Mouse (Mus musculus) lung, postnatal 25 days (tissue): ENCODE results near the gene Clk4.
A peak's percentile ranks its signal among the peaks of the same experiment; 100 is the strongest.

Source experiments
- DNase-seq: peaks from one replicate; pipeline ENCODE4 v3.0.0; 2022; ENCODE audit warnings: low spot score

The Clk4 gene

DNA sequence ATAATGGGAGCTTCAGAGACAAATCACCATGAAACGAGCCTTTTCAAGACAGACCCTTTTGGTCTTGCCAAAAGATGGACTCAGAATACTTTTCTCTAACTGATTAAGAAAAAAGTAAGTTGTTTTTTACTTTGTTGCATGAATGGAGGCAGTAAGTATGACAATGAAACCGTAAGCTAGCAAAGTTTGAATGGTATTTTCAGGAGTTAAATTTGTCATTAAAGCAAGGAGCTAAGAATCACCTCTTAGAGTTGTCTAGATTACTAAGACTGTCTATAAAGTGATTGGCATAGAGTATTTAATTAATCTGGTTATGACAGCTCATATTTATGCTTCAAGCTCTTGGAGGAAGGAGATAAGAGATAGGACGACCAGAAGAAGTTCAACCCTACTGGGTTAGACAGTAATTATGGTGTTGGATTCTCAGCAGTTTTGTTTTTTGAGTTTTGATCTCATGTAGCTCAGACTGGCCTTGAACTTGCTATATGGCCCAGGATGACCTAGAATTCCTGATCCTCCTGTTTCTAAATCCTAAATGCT, at the start of gene Clk4:
Gene Clk4, plus strand, starts transcription at position 51 of the 540 bp plus-strand sequence.
- no peak for DNase-seq

DNA sequence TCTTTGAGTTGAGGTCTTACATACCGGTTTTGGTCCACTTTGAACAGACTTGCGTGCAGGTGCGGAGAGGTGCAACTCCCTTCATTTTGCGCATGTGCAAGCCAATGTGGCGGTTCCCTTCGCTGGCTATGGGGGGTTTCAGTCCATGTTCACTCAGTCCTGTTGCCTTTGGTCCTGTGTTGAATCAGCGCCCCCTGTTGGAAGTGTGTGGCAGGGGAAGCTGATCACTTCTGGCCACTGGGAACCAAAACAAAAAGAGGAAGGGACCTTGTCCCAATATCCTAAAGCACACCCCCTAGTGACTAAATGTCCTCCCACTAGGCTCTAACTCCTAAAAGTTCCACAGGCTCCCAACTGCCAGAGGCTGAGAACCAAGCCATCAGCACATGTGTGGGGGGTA, 47.5 kb upstream of the Clk4 start:
- no peak for DNase-seq

DNA sequence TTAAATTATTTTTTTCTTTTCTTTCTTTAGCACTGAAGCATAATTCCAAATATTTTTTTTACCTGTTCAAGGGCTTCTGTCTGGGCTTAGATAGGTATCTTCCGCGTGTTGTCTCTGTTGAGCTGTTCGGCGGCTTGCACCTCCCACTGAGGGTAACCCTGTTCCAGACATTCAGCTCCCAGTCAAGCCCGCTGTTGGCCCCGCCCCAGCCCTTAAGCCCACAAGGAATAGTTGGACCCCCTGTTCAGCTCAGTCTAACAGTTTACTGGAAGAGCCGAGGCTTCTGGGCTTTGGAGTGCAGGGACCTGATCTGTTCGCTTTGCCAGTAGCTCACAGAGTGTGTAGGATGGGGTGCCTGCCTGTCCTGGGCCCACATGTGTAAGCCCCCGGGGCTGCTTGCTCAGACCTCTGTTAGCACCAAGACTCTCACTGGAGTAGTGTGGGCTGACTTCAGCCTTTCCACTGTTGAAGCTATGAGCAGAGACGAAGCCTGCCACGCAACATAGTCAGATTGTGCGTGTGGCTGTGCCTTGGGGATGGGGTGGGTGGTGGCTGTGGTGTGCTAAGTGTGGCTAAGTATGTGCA, 42.0 kb upstream of the Clk4 start:
- no peak for DNase-seq

DNA sequence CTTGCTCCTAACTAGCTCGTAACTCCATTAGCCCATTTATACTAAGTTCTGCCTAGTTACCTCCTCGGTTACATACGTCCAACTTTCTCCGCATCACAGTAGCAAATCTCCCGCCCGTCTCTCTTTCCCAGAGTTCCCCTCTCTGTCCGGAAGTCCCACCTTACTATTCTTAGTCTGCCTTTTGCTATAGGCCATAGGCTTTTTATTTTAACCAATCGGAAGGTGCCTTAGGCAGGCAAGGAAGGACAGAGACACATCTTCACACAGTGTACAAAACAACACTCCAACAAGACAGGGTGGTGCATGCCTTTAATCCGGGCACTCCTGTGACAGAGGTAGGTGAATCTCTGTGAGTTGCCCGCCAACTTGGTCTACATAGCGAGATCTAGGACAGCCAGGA, 41.2 kb upstream of the Clk4 start, which contains the start of gene Gm12569:
Gene Gm12569, plus strand, starts transcription at position 166 of the 400 bp plus-strand sequence.
- no peak for DNase-seq

DNA sequence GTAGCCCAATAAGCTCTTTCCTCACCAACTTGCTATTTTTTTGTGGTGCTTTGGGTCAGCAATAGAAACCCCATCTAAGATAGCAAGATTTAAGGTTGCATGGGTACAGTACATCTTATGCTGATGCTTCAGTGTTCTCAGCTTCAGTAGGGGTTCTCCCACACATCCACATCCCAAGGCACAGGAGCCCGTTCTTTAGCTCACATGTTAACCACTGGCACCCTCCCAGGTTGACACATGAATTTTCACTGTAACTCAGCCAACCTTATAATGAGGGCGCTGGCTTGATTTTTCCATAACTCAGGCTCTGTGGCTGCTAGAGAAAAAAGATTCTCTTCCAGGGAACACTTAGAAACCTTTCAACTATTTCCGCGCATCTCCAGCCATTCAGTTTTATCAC, 34.4 kb upstream of the Clk4 start:
- DNase-seq = no peak

DNA sequence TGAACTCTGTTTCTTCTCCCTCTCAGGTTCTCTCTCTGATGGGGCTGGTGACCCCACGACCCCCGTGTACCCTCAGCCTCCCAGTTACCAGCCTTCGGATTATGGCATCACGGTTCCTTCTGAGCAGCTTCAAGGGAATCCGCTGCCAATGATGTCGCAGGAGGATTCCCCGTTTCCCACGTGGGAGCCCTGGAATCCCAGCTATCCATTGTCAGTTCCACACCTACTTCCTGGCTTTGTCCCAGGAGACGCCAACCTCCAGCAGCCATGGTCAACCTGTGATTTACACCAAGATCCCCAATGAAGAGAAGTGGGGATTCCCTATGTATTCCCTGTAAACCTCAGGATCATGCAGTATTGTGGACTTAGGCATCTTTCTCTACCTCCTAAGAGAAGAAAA, 26.9 kb upstream of the Clk4 start:
- DNase-seq = no peak

DNA sequence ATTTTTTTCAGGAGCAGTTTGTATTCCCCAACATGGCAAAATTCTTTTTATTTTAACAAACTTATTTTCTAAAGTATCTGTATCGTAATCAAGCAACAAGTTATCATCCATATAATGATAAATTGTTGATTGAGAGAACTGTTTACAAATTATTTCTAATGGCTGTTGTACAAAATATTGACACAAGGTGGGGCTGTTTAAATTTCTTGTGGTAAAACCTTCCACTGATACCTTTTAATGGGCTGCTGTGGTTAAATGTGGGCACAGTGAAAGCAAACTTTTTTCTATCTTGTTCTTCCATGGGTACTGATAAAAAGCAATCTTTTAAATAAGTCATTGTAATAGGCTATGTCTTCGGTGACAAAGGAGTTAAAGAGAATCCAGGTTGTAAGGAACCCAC, 18.6 kb upstream of the Clk4 start:
- DNase-seq = no peak

DNA sequence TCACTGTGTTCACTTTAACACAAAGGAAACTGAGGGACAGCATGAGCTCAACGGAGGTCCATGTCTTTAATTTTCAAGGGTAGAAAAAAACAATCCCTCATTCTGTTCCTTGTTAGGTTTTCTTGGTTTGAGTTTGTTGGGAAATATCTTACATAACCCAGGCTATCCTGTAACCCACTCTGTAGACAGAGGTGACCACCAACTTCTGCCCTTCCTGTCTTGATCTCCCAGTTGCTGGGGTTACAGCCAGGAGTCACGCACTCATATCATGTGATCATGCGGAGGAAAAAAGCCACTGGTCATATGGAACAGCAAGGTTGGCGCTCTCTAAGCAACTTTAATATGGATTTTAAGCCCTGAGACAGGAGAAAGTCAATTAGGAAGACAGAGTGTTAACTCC, 4.5 kb upstream of the Clk4 start:
- no peak for DNase-seq

DNA sequence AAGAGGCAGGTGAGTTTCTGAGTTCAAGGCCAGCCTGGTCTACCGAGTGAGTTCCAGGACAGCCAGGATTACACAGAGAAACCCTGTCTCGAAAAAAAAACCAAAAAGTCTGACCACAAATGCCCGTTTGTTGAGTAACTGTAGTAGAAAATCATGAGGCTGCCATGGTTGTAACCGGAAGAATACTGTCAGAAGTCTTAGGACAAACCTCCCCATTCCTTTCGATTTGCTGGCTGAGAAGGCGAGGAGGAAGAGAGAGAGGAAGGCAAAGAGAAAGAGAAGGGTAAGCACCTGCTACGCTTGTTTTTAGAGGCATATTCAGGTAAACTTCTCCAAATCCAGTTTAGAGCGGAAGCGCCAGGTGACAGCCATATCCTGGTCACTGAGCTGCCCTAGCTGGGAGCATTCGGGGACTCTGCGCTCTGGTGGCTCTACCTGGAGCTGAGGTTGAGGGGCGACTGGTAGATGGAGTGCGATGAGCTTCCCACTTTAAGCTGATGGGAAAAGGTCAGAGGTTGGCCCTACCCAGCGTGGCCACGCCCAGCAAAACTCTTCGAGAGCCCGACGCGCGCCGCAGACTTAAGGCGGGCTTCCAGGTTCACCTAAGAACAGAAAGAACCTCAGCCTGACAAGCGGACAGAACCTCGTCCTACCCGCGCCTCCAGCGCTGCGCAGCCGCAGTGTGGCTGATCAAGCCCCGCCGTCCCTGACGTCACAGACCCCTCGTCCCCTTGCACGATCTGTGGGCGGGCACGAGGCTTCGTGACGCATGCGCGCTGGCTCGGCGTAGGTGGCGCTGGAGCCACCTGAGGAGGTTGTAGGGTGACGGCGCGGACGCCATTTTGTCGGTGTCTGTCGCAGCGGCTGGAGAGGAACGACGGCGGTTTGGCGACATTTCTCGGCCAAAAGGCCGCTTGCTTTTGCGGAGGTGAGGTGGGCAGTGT, 1.1 kb downstream of the Clk4 start, which contains the start of gene BC049762:
Gene BC049762, minus strand, starts transcription at position 705 of the 944 bp plus-strand sequence.
- peak; percentile 99 for DNase-seq

DNA sequence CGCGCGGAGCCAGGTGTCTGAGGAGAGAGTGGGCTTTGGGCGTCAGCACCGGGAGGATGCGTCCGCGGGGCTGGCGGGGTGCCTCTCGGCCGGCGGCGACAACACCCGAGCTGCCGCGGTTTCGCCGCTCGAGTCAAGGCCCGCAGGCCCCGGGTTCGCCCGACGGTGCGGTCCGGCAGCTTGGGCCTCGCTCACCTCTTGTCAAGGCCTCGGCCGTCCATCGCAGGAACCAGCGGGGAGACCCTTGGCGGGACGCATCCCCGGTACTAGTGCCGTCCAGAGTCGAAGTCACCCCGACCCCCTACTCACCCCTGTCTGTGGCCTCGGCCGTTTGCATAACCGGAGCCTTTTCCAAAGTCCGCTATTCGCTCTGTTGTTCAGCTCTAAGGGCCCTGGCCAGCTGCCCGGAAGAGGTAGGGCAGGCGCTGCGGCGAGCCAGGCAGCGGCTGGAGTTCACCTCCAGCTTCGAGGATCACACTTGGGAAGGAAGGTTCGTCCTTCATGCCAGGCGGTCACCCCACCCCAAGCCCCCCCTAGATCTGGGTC, 1.8 kb downstream of the Clk4 start:
- peak; percentile 48 for DNase-seq

DNA sequence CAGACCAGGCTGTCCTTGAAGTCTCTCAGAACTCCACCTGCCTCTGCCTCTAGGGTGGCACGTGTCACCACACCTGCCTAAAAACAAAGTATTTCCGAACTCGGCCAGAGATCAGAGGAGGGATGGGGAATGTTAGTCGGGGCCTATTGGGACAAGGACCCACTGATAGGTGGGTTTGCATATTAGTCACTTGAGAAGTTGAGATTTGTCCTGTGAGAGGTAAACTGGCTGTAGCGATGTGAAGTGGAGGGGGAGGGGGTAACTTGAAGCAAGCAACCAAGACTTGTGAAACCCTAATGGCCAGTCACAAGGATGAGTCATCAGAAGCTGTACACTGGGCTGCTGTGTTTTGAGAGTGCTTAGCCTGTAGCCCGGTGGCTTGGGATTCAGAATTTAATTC, 2.8 kb downstream of the Clk4 start:
- peak; percentile 81 for DNase-seq

DNA sequence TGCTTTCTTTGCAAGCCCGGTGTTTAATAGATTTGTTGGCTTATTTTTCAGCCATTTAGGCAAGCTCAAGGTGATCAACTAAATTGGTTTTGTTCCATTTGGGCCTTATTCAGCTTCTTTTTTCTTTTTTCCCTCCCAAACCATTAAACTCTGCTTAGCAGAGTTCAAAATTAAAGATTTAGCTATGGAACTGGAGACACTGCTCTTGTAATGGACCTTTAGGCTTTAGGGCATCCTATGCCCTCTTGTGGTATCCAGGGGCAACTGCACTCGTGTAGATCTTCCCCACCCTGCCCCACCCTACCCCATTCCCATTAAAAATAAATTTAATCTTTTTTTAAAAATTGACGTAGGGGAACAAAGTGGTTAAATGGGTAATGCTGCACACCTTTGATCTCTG, 3.8 kb downstream of the Clk4 start:
- DNase-seq = peak; percentile 33

DNA sequence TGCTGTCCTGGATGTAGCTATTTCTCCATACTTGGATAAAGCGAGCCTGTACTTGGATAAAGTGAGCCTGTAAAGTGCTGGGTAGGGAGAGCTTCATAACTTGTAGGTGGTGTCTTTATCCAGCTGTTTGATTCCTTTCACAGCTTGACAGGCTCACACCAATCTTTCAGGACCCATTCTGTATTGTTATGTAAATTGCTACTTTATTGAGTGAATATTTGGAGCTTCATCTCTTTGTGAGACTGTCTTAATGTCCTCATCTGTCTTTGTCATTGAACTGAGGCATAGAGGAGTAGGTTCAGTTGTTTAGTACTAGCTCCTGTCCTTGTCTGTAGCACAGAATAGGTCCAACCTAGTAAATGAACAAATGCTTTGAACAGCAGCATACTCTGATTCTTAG, 12.9 kb downstream of the Clk4 start:
- no peak for DNase-seq

DNA sequence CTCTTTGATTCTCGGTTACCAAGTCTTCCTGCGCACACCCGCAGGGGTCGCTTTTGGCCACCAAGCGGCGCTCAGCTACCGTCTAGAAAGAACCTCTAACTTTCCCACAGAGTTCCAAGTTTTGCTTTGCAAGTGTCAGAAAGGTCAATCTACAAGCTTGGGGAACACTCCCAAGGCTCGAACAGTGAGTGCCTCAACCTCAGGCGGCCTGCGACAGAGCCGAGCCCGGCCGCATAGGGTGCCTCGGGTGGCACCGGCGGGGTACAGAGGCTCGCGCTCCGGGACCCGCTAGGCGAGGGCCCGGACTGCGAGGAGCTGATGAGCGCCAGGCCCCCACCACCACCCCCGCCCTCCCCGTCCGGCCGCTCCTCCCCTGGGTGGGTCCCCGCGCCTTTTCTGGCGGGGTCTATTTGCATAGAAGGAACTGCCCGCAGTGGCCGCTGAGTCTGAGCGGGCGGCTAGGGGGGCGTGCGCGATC, 28.1 kb downstream of the Clk4 start, which contains the start of gene Col23a1:
Gene Col23a1, plus strand, starts transcription at position 357 of the 478 bp plus-strand sequence.
- peak; percentile 76 for DNase-seq

DNA sequence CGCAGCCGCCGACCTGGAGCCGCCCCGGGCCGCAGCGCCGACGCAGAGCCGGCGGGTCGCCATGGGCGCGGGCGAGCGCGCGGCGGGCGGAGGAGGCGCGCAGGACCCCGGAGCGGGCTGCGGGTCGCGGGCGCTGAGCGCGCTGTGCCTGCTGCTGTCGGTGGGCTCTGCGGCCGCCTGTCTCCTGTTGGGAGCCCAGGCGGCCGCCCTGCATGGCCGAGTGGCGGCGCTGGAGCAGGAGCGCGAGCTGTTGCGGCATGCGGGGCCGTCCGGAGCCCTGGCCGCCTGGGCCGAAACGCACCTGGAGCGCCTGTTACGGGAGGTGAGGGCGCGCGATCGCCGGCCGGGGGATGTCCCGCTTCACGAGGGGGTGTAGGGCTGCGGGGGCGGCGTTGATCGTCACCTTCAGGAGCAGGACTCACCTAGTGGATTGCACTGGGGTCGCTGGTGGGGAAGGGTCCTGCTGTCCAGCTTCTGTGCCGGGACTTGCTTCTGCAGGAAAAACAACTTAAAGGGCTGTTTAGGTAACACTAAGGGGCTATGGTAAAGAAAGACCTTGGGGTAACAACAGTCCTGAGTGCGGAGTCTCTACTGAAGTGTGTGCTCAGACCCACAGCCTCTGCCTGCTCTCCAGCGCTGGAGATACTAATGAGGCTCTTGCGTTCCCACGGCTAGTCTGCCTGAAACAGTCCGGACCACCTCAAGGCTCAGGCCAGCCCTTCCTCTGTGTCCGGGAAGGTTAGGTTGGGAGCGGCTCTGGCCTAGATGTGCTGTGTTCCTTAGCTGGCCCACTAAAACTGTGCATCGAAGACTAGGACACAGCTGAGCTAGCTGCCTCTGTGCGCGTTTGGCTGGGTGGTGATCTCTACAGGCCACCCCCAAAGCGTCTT, 28.8 kb downstream of the Clk4 start:
- DNase-seq = peak; percentile 23

DNA sequence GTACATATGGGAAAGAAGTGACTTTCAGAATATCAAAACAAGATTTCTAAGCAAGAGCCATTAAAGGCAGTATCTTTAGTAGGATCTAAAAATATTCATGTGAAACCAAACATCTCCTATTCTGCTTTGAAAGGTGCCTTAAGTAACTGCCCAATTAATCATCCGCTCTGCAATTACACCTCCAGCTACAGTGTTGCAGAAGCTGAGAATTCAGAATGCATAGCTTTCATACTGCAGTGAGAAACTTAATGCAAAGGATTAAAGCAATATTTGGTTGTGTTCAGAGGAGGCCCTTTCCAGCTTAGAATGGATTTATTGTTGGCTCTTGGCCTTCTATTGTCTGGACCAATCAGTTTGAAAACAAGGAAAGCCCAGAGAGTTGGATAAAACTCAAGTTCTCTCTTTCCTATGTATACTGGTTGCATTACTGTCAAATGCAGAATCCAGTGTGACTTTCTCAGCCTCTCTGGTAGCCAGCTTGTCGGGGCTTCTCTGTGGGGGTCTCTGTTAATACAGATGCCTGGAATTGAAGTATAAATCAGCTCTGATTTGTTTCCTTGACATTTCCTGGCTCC, 32.5 kb downstream of the Clk4 start:
- DNase-seq = no peak

DNA sequence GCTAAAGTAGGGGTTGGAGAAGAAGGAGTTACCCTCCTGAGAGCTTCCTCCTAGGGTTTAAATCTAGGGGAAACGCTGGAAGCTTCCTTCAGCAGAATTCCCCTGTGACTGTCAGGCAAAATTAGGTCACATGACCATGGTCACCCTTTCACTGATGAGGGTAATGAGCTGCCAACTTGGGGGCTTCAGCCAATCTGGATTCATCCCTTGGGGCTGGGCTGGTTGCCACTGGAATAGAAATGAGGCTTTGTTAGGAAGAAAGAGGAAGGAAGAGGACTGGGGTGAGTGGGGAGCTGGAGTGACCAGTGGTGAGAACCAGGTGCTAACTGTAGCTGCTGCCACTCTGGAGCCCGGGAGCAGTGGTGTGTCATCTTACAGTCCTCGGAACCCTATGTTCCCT, 34.2 kb downstream of the Clk4 start:
- no peak for DNase-seq

DNA sequence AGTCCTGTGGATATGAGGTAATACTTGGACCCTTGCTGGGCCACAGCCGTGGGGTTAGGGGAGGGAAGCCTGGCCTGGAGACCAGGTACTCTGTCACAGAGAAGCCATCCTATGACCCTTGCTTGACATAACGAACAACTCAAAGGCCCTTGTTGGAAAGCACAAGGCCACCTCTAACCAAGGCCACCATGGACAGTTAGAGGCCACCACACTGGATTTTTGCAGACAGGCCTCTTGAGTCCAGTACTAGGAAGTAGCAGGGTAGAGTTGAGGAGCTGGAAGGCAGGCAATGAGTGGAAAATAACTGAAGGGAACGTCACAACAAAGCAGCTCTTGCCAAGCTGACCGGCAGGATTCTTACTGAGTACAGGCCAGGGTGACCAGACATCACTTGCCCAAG, 37.2 kb downstream of the Clk4 start:
- DNase-seq = no peak

DNA sequence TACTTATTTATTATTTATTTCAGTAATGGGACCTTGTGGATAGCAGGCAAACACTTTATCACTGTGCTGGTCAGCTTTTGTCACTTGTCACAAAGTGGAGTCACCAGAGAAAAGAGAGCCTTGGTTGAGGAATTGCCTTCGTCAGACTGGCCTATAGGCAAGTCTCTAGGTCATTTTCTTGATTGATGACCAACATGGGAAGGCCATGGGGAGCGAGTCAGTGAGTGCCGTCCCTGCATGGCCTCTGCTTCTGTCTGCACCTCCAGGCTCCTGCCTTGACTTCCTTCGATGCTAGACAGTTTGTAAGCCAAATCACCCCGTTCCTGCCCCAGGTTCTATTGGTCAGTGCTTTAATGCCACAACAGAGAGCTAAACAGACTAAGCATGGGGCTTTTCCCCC, 40.9 kb downstream of the Clk4 start:
- DNase-seq = no peak

DNA sequence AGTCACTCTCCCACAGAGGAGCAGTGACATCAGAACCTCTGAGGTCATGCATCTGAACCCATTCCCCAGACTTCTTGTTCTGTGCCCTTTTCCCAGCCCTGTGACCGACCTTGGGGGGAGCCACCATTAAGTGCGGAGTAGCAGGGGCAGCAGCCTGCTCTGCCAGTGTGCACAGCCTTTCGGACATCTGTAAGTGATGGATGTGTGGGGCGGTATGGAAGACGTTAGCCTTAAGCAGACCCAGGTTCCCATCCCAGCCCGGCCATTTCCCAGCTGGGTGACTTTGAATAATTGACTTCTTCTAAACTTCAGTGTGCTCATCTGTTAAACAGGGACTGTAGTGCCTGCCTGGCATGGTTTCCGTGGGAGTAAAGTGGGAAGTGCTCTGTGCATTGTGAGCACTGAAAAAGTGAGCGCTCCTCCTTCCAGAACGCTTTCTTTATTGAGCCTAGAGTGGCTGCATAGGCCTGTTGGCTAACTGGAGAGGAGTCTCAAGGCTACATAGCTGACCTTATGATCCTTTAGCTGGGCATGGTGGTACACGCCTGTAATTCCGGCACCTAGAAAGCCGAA, 42.5 kb downstream of the Clk4 start:
- no peak for DNase-seq

DNA sequence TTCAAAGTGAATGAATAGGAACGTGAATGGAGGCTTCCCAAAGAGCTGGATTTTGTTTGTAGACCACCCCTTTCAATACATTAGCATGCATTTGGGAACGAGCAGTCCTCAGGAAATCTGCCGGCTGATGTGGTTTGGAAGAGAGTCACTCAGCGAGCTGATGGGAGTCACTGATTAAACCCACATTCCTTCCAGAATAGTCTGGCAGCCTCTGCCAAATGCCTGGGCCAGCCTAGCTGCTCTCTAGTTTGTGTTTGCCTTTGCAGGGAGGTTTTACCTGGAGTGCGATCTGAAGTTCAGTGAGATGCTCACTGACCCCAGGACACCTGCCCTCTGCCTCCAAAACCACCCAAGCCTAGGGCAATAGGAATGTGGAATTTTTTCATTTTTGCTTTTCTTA, 46.8 kb downstream of the Clk4 start:
- DNase-seq = peak; percentile 37
